Mouse (Mus musculus): ENCODE data around the gene Hist1h4h.

GRCm38 (mm10) chr13:23524654-23525053 lies 6.2 kb upstream of the Hist1h4h start:
- peak; percentile 82; the same call in 1 of the 2 replicates for TF ChIP-seq CTCF (IDR thresholded peaks at IDR 0.05; ENCODE audit: borderline replicate concordance, insufficient read depth, low read length)
- TF ChIP-seq POLR2A (IDR thresholded peaks at IDR 0.05; ENCODE audit: low read depth, low read length): no peak
